Mouse (Mus musculus): ENCODE results near the gene Trmt112.
A peak's percentile ranks its signal among the peaks of the same experiment; 100 is the strongest.

Trmt112 gene

GRCm38 (mm10) chr19:6949532-6949931 lies 40.0 kb downstream of the Trmt112 start:
- DNase-seq (ENCODE audit: low spot score) = no peak

- no peak for DNase-seq (ENCODE audit: low spot score)
Observed at GRCm38 (mm10) chr19:6949951-6950350, 40.5 kb downstream of the Trmt112 start.

GRCm38 (mm10) chr19:6950613-6951153 lies 41.2 kb downstream of the Trmt112 start:
- no peak for DNase-seq (ENCODE audit: low spot score)

- peak; percentile 91 for DNase-seq (ENCODE audit: low spot score)
Observed at GRCm38 (mm10) chr19:6951381-6951968, 42.0 kb downstream of the Trmt112 start.

GRCm38 (mm10) chr19:6951994-6952711 lies 42.7 kb downstream of the Trmt112 start:
- peak; percentile 79 for DNase-seq (ENCODE audit: low spot score)

- peak; percentile 72 for DNase-seq (ENCODE audit: low spot score)
Observed at GRCm38 (mm10) chr19:6952712-6953037, 43.2 kb downstream of the Trmt112 start.

- DNase-seq (ENCODE audit: low spot score) = no peak
Observed at GRCm38 (mm10) chr19:6954046-6954445, 44.5 kb downstream of the Trmt112 start.

GRCm38 (mm10) chr19:6955424-6955823 lies 45.9 kb downstream of the Trmt112 start:
- DNase-seq (ENCODE audit: low spot score) = no peak

GRCm38 (mm10) chr19:6956461-6956860 lies 47.0 kb downstream of the Trmt112 start:
- DNase-seq (ENCODE audit: low spot score) = no peak

All from testis, postnatal 14 days (tissue).